Mouse (Mus musculus): Measurements from ENCODE around the gene Ttc39d.

Ttc39d gene

DNA sequence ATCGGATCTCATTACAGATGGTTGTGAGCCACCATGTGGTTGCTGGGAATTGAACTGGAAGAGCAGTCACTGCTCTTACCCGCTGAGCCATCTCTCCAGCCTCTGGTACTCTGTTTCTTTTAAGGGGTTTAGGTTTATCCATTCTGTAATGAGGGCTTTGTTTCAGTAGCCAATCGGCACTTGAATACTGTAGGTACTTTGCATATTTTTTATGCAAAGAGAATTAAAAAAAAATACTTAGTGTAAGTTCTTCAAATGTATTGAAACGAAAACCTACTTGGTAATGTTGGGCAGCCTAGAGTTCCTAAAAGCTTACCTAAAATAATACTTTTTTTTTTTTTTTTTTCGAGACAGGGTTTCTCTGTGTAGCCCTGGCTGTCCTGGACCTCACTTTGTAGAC is 30.2 kb downstream of the Ttc39d start:
- in situ Hi-C loops (cut with MboI; ENCODE audit: low pct_unique_long_range_greater_than_20kb in 1 of 2, low sequenced_read_pairs in 2 of 2, unreplicated experiment in 1 of 2), result no loop called here

DNA sequence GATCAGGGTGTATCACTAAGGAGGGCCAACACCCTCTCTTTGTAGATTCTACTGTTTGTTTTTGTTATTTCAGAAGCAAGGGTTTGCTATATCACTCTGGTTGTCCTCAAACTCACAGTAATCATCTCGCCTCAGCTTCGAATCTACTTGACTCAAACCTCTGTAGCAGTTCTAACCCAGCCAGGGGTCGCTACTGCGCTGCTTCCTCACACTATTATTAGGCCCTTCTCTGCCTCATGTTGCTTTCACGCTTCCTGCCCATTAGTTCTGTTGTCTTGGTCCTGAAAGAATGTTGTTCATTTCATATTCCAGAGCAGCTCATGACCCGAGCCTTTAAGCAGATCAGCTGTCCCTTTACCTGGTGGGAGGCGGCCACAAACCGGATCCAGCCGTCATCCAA is 34.3 kb downstream of the Ttc39d start:
- in situ Hi-C loops (cut with MboI; ENCODE audit: low pct_unique_long_range_greater_than_20kb in 1 of 2, low sequenced_read_pairs in 2 of 2, unreplicated experiment in 1 of 2), result no loop called here

- in situ Hi-C loops (cut with MboI; ENCODE audit: low pct_unique_long_range_greater_than_20kb in 1 of 2, low sequenced_read_pairs in 2 of 2, unreplicated experiment in 1 of 2), result no loop called here
Measured at GRCm38 (mm10) chr17:80243116-80243515, 35.9 kb downstream of the Ttc39d start.

- in situ Hi-C loops (cut with MboI; ENCODE audit: low pct_unique_long_range_greater_than_20kb in 1 of 2, low sequenced_read_pairs in 2 of 2, unreplicated experiment in 1 of 2), result no loop called here
Measured at GRCm38 (mm10) chr17:80252757-80253525, 45.7 kb downstream of the Ttc39d start.

DNA sequence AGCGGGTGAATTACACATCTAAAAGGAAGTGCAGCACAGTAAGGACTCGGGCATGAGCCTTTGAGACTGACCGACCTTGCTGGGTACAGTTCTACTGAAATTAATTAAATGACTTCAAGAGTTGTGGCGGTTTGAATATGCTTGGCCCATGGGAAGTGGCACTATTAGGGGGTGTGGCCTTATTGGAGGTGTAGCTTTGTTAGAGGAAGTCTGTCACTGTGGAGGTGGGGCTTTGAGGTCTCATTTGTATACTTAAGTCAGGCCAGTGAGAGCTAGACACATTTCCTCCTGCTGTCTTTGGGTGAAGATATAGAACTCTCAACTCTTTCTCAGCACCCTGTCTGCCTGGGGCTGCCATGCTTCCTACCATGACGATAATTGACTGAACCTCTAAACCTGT is 47.2 kb downstream of the Ttc39d start:
- in situ Hi-C loops (cut with MboI; ENCODE audit: low pct_unique_long_range_greater_than_20kb in 1 of 2, low sequenced_read_pairs in 2 of 2, unreplicated experiment in 1 of 2), result no loop called here

DNA sequence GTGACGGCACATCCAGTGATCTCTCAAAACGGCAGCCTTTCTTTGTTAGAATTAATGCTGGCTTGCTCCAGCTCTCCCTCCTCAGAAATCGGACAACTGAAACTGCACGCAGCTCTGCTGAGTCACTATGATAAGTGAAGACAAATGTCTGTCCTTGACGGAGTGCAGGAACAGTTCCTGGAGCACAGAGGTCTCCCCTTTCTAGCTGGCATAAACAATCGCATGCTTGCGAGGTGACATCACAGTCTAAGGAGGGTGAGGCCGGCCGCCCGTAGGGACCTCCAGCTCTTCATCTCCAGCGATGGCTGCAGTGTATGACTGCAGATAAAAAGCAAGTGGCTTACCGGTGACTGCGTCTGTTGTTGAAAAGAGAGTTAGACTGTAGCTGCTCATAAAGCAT is 47.9 kb downstream of the Ttc39d start:
- in situ Hi-C loops (cut with MboI; ENCODE audit: low pct_unique_long_range_greater_than_20kb in 1 of 2, low sequenced_read_pairs in 2 of 2, unreplicated experiment in 1 of 2), result no loop called here

GRCm38 (mm10) chr17:80267065-80267464 is 59.8 kb downstream of the Ttc39d start:
- in situ Hi-C loops (cut with MboI; ENCODE audit: low pct_unique_long_range_greater_than_20kb in 1 of 2, low sequenced_read_pairs in 2 of 2, unreplicated experiment in 1 of 2), result no loop called here
